Mouse (Mus musculus) liver, embryonic 14.5 days (tissue): ENCODE data around the gene Sec14l3. TPM values are rescaled to one million over a fixed set of nuclear protein-coding genes. Genes with fewer than 3 reads are reported as not detected.

ENCODE experiments used
- ATAC-seq: fragments of 200-750 bp; cut with Nextera tagmentation; 2 replicates; pipeline ENCODE4 v1.8.0; 2017; ENCODE audit warnings: moderate number of reproducible peaks, mild to moderate bottlenecking, moderate library complexity; ENCODE audit not compliant: insufficient read depth
- DNase-seq, 3 experiments: peaks; one replicate each; pipeline ENCODE4 v3.0.0-alpha.2; 2012 to 2013; ENCODE audit warnings: low read depth in 3 of 3, low spot score in 3 of 3
- H3K27ac ChIP-seq: fragments of 300-500 bp; sonication (generic); 2 replicates; pipeline ENCODE4 v1.5.1; 2014; ENCODE audit warnings: moderate library complexity, mild to moderate bottlenecking, control low read depth, inconsistent platforms
- H3K27me3 ChIP-seq: fragments of 300-500 bp; sonication (generic); 2 replicates; pipeline ENCODE4 v1.6.1; 2014; ENCODE audit warnings: mild to moderate bottlenecking, low read length, moderate library complexity; ENCODE audit not compliant: control insufficient read depth, insufficient read depth
- H3K36me3 ChIP-seq: fragments of 300-500 bp; sonication (generic); replicated peaks from 2 replicates; pipeline ENCODE4 v1.6.1; 2014; ENCODE audit warnings: low read depth; ENCODE audit not compliant: control insufficient read depth, insufficient read depth
- H3K4me1 ChIP-seq, 2 experiments: fragments of 200-500 bp in 1 of 2; fragments of 300-500 bp in 1 of 2; sonication (generic) in 1 of 2; replicated peaks; 2 replicates each; pipeline ENCODE4 v1.6.1; 2012 to 2014; ENCODE audit warnings: antibody characterized with exemption in 1 of 2, inconsistent platforms in 1 of 2, low read length in 1 of 2; ENCODE audit not compliant: control insufficient read depth in 2 of 2, insufficient read depth in 2 of 2
- H3K4me2 ChIP-seq: fragments of 300-500 bp; sonication (generic); 2 replicates; pipeline ENCODE4 v1.6.1; 2014; ENCODE audit warnings: low read depth, mild to moderate bottlenecking, control low read depth, moderate library complexity
- H3K4me3 ChIP-seq, 2 experiments: fragments of 200-500 bp in 1 of 2; fragments of 300-500 bp in 1 of 2; sonication (generic) in 1 of 2; 2 replicates each; pipeline ENCODE4 v1.5.1; 2012 to 2014; ENCODE audit warnings: low read depth in 2 of 2, low read length in 2 of 2, mild to moderate bottlenecking in 2 of 2, control low read depth in 1 of 2, inconsistent platforms in 1 of 2, moderate library complexity in 1 of 2; ENCODE audit not compliant: insufficient read depth in 1 of 2
- H3K9ac ChIP-seq: fragments of 300-500 bp; sonication (generic); replicated peaks from 2 replicates; pipeline ENCODE4 v1.6.1; 2014; ENCODE audit warnings: mild to moderate bottlenecking, control low read depth, moderate library complexity
- H3K9me3 ChIP-seq: fragments of 300-500 bp; sonication (generic); 2 replicates; pipeline ENCODE4 v1.6.1; 2016; ENCODE audit warnings: low read length, mixed read lengths; ENCODE audit not compliant: control insufficient read depth
- CTCF ChIP-seq: IDR thresholded peaks from 2 replicates; pipeline ENCODE4 v1.5.1; 2016; ENCODE audit warnings: antibody characterized with exemption, low read depth, control low read depth
- EP300 ChIP-seq: IDR thresholded peaks from 2 replicates; pipeline ENCODE4 v1.6.1; 2016; ENCODE audit warnings: antibody characterized with exemption, low read depth
- WGBS: fragments of 180-500 bp; shearing (Covaris S2); extraction: QIAGEN DNeasy Blood & Tissue Kit; methylation state at CpG from one replicate; pipeline ENCODE4 v1.1.7; 2014; ENCODE audit not compliant: insufficient replicate concordance; 5-methylcytosine and 5-hydroxymethylcytosine counted together
- polyA plus RNA-seq, 2 experiments: library from polyadenylated mRNA; depleted of rRNA in 1 of 2; stranded (reverse) in 1 of 2; unstranded in 1 of 2; fragments of >200 nt; fragmentation: Nextera tagmentation in 1 of 2; extraction: Ambion mirVana in 1 of 2; gene quantifications; 2 replicates each; pipeline versions ENCODE4 v1.2.1 to v1.2.3; 2012 to 2014

The Sec14l3 gene
- polyA plus RNA-seq, 2 experiments: not detected

DNA sequence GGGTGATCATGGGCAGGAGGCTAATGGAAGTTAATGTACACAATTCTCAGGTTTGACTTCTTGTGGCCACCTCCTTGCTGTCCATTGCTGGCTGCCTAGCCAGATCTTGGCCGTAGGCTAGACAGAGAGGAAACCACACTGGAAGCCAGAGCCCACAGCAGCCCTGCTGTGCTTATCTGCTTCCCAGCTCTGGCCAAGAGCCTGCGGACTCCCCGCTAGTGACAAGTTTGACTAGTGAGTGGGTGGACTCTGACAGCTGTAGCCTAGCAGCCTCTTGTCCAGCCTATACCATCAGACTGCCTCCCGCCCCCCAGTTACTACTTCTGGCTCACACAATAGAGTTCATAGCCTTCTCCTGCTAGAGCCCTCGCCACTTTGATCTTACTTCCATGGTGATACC lies 55.0 kb downstream of the Sec14l3 start:
- no peak for DNase-seq
- Histone ChIP-seq H3K4me1 (peaks cover 16 to 40% of the 10 kb centered on the region in 2 experiments), H3K9me3 (no peaks in the 10 kb centered on the region), H3K4me2 (no peak overlapping the region), H3K4me3 (no peak overlapping the region), H3K27me3 (peaks cover 32% of the 10 kb centered on the region), H3K9ac (no peak overlapping the region), H3K27ac (no peak overlapping the region), H3K36me3 (no peaks in the 10 kb centered on the region)
- WGBS: 8% methylated on average over 5 of the region's 5 CpGs
- TF ChIP-seq CTCF: no peak
- TF ChIP-seq EP300: no peak
- no peak for ATAC-seq

DNA sequence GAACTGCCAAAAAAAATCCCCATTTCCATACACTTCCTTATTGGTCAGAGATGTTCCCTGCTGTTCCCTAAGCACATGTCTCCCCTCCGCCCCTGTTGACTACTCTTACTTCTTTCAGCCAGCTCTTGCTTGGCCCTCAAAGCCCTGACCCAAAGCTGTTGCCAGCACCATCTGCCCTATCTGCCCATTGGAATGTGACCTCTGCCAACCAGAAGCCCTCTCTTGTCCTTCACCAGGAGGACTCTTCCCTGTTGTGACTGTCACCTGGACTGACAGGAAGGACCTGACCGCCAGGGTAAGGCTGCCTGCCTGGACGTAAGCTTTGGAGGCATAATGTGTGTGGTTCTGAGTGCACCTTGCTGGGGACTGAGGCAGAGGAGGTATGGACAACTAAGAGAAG lies 57.0 kb downstream of the Sec14l3 start:
- Histone ChIP-seq H3K36me3 (no peaks in the 10 kb centered on the region), H3K9me3 (no peaks in the 10 kb centered on the region; the same call in 1 of the 2 replicates), H3K27ac (no peak overlapping the region), H3K27me3 (peaks cover 32% of the 10 kb centered on the region), H3K4me1 (peaks cover 14 to 32% of the 10 kb centered on the region in 2 experiments), H3K4me2 (no peak overlapping the region), H3K4me3 (no peak overlapping the region), H3K9ac (no peak overlapping the region)
- DNase-seq (no peak), ATAC-seq (no peak)
- 81% methylated on average over 3 of the region's 3 CpGs for WGBS
- TF ChIP-seq EP300: no peak
- no peak for TF ChIP-seq CTCF

DNA sequence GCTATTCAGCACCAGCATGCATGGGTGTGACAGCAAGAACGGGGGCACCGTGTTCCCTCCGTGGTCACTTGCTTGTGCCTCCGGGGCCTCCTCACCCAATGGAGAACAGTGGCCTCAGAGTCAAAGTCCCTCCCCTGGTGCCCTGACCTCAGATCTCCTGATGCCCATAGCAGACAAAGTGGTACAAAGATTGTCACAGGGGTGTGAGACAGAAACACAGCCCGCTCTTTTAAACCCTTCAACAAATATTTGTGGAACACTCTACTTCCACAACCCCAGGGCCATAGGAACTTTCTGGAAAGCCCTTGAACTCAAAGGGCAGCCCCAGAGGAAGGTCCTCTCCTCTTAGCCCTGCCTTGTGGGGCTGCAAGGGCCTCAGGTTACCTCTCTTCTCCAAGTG lies 57.6 kb downstream of the Sec14l3 start:
- ATAC-seq: no peak

DNA sequence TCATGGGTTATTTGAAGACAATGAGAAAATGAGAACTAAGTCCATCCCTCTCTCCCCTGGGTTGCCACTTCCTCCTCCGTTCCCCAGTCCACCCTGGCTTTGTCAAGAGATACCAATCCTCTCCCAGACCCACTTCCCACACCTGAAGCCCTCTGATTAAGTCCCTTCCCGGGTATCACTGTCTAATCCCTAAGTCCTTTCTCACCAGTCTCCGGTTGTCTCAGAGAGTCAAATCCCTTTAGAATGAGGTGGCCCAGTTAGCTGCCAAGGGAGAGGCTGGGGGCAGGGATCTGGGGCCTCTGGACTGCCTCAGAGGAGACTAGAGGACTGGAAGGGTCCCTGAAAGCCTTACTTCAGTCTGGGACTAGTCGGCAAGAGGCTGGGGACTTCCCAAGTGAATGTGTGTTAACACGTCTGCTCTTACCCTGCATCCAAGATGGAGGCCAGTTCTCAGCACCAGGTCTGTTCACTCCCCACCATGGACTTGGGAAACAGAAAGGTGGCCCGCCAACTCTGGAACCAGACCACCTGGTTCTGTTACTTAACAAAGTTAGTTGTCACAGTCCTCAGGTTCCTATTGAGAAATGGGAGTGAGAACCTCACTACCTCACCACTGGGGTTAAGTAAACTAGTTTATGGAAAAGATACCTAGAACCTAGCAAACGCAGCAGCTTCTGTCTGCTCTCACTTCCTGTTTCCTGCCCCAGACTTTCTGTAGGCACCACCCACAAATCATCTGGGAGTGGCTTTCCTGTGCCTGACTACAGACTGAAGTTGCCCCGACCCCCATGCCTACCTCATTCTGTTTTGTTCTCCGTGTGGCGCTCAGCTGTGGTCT lies 58.3 kb downstream of the Sec14l3 start, which contains the start of gene Sec14l2:
Sec14l2 (minus strand) TSS at position 674 of the 838 bp plus-strand sequence.
- no peak for DNase-seq
- Histone ChIP-seq H3K4me1 (peaks cover 4 to 23% of the 10 kb centered on the region in 2 experiments), H3K4me3 (no peak within 1 kb of the TSS), H3K9me3 (no peaks in the 10 kb centered on the region; the same call in 1 of the 2 replicates), H3K9ac (0 out of 2 replicates have a peak within 1 kb of the TSS, but pooled peaks have one; percentile 16), H3K27ac (no peak within 1 kb of the TSS), H3K36me3 (no peaks in the 10 kb centered on the region), H3K4me2 (peak within 1 kb of the TSS; percentile 43), H3K27me3 (peaks cover 24% of the 10 kb centered on the region)
- no peak for TF ChIP-seq EP300
- TF ChIP-seq CTCF: no peak
- no peak for ATAC-seq
- WGBS: 34% methylated on average over 10 of the region's 10 CpGs

More for the DNA sequence above, 57.6 kb downstream of the Sec14l3 start:
- Histone ChIP-seq H3K27ac (no peak overlapping the region), H3K4me3 (no peak overlapping the region), H3K36me3 (no peaks in the 10 kb centered on the region), H3K27me3 (peaks cover 31% of the 10 kb centered on the region), H3K4me2 (no peak overlapping the region), H3K9ac (no peak overlapping the region), H3K4me1 (peaks cover 9 to 27% of the 10 kb centered on the region in 2 experiments), H3K9me3 (no peaks in the 10 kb centered on the region; the same call in 1 of the 2 replicates)
- TF ChIP-seq EP300: no peak
- no peak for TF ChIP-seq CTCF
- no peak for DNase-seq
- WGBS: 52% methylated on average over 5 of the region's 5 CpGs

DNA sequence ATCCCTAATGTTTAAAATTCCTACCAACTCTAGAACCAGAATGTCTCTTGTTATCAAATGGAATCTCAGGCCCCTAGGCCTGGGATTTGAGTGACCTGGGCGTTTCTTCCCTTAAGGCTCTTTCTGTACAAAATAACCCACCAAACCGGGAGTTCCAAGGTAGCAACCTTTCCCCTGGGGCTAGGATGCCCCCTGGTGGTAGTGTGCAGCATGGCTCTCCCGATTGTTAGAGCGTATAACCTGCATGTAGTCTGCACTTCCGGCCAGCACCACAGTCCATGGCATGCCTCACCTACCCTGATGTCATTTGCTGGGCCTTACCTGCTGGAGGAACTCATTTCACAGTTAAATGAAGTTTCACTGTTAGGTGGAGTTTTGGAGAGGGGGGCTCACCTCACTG lies 59.3 kb downstream of the Sec14l3 start:
- 39% methylated on average over 5 of the region's 5 CpGs for WGBS
- Histone ChIP-seq H3K4me1 (peaks cover 4 to 22% of the 10 kb centered on the region in 2 experiments), H3K36me3 (no peaks in the 10 kb centered on the region), H3K9me3 (no peaks in the 10 kb centered on the region; the same call in 1 of the 2 replicates), H3K27me3 (peaks cover 14% of the 10 kb centered on the region), H3K4me2 (0 out of 2 replicates have a peak overlapping the region, but pooled peaks have one; percentile 43), H3K9ac (no peak overlapping the region), H3K4me3 (no peak overlapping the region), H3K27ac (no peak overlapping the region)
- TF ChIP-seq CTCF (peak; percentile 94), EP300 (no peak)
- DNase-seq: no peak
- 0 out of 2 replicates have a peak, but pooled peaks have one; percentile 21 for ATAC-seq
